Mouse (Mus musculus) small intestine, adult 2 months (tissue): ENCODE measurements around the gene Pitpnm3. TPM values are rescaled to one million over a fixed set of nuclear protein-coding genes. Genes with fewer than 3 reads are reported as not detected.

Experiments used
- H3K27ac ChIP-seq: fragments of 200-500 bp; 2 replicates; pipeline ENCODE4 v1.5.1; 2012; ENCODE audit warnings: low read depth, low read length, control low read depth, inconsistent platforms; ENCODE audit not compliant: insufficient read depth
- H3K27me3 ChIP-seq: fragments of 200-500 bp; 2 replicates; pipeline ENCODE4 v1.6.1; 2012; ENCODE audit warnings: mild to moderate bottlenecking, moderate library complexity, low read length, inconsistent platforms; ENCODE audit not compliant: control insufficient read depth, insufficient read depth
- H3K36me3 ChIP-seq: fragments of 200-500 bp; 2 replicates; pipeline ENCODE4 v1.6.1; 2012; ENCODE audit warnings: mild to moderate bottlenecking, low read length, control low read depth, inconsistent platforms; ENCODE audit not compliant: control insufficient read depth, insufficient read depth
- H3K4me1 ChIP-seq: fragments of 200-500 bp; 2 replicates; pipeline ENCODE4 v1.6.1; 2012; ENCODE audit warnings: low read length, inconsistent platforms, mixed read lengths; ENCODE audit not compliant: control insufficient read depth, insufficient read depth, insufficient read length
- H3K4me3 ChIP-seq: fragments of 200-500 bp; 2 replicates; pipeline ENCODE4 v1.5.1; 2012; ENCODE audit warnings: low read depth, mild to moderate bottlenecking, control low read depth, inconsistent platforms, low read length, moderate library complexity
- CTCF ChIP-seq: fragments of 200-500 bp; IDR thresholded peaks from 2 replicates; pipeline ENCODE4 v1.5.1; 2012; ENCODE audit warnings: low read depth, mild to moderate bottlenecking, control low read depth, inconsistent platforms, low read length, moderate library complexity, mixed read lengths; ENCODE audit not compliant: insufficient replicate concordance, insufficient read length; ENCODE audit errors: extremely low read depth
- POLR2A ChIP-seq: fragments of 200-500 bp; IDR thresholded peaks from 2 replicates; pipeline ENCODE4 v1.6.1; 2012; ENCODE audit warnings: low read depth, mild to moderate bottlenecking, control low read depth, inconsistent platforms, low read length, moderate library complexity
- WGBS: fragments of 180-500 bp; shearing (Covaris S2); methylation state at CpG from one replicate; pipeline ENCODE4 v1.1.7; 2018; 5-methylcytosine and 5-hydroxymethylcytosine counted together
- polyA plus RNA-seq: library from polyadenylated mRNA; depleted of rRNA; stranded (reverse); fragments of >200 nt; gene quantifications from 2 replicates; pipeline ENCODE4 v1.2.3, GENCODE M21; 2012

The Pitpnm3 gene
- polyA plus RNA-seq, 1 experiment: 3.0 TPM

DNA sequence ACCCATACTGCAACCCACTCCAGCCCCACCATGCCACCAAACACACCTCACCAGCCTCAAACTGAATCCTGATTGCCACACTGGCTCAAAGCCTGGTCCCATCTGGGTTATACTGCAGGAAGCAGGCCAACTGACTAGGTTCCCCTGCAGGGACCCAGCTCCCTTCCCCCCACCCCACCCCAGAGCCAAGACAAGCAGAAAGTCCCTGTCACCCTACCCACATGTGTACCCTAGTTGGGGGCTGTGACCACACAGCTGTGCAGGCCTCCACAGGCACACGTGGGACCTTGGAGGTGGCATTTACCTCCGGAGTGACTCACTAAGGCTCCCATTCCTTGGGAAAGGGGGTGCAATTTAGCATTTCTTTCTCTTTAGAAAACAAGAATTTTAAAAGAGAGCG lies 5.1 kb downstream of the Pitpnm3 start:
- Histone ChIP-seq H3K36me3 (no peaks in the 10 kb centered on the region), H3K27ac (no peak overlapping the region; the same call in 1 of the 2 replicates), H3K4me1 (peaks cover 24% of the 10 kb centered on the region; the same call in 1 of the 2 replicates), H3K4me3 (peak overlapping the region; percentile 1; the same call in 1 of the 2 replicates), H3K27me3 (peaks cover 8% of the 10 kb centered on the region)
- WGBS: 72% methylated on average over 3 of the region's 3 CpGs
- TF ChIP-seq POLR2A: no peak
- no peak for TF ChIP-seq CTCF

DNA sequence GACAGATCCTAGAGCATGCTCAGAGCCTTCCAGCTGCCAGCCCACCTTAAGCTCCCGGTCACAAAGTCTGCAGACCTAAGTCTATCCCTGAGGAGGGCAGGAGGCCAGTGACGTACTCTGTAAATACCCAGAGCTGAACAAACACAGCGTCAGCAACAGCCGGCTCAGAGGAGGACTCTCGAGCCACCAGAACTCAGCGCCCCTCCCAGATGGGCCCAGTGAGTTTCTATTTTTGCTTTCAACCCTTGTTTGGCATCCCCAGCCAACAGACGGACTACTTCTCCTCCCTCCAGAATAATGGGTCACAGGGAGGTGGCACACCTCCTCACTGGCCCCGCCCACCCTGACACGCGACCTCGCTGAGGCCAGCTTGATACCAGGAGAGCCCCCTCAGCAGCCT lies 5.6 kb downstream of the Pitpnm3 start:
- no peaks in the 10 kb centered on the region for H3K36me3 ChIP-seq
- H3K27ac ChIP-seq: peak overlapping the region; percentile 67
- H3K27me3 ChIP-seq: peaks cover 4% of the 10 kb centered on the region
- TF ChIP-seq CTCF (no peak), POLR2A (no peak)
- WGBS: 10% methylated on average over 11 of the region's 11 CpGs
- peaks cover 24% of the 10 kb centered on the region; the same call in 1 of the 2 replicates for H3K4me1 ChIP-seq
- peak overlapping the region; percentile 1; the same call in 1 of the 2 replicates for H3K4me3 ChIP-seq

DNA sequence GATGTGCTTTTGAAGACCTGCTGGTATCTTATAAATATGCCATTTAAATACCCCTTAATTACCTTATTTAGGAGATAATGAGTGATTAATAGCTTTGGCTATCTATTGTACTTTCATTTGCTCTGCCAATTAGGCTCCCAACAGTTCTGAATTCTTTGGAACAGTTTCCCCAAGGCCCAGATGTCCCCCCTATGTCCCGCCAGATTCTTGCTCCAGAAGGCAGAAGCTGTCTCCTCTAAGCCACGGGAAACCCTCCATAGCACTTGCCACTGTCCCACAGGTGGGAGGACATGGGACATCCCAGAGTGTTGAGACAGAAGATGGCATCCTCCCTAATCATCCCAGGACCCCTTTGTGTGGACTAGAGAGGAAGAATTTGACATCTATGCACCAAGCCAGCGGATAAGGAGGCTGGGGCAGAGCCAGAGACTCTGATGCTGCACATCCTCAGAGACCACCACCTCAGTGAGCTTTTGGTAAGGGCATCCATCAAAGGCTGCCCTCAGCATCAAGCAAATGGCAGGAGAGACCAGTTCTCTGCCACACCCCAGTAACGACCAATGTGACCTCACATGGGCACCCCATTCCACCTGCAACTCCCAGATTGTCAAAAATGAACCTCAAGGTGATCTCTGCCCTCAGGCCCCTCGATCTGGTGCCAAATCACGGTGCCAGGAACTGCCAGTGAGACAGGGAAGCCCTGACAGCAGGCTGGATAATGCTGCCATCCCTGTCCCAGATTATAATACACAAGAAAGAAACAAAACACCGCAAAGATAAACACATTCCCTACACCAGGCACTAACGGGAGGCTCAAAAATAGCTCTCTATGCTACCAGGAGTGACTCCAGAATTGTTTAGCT lies 6.3 kb downstream of the Pitpnm3 start:
- Histone ChIP-seq H3K27ac (peak overlapping the region; percentile 67), H3K27me3 (no peaks in the 10 kb centered on the region; the same call in 1 of the 2 replicates), H3K4me1 (peaks cover 24% of the 10 kb centered on the region; the same call in 1 of the 2 replicates), H3K36me3 (no peaks in the 10 kb centered on the region), H3K4me3 (no peak overlapping the region)
- TF ChIP-seq CTCF (no peak), POLR2A (no peak)
- 47% methylated on average over 8 of the region's 8 CpGs for whole genome bisulfite sequencing

DNA sequence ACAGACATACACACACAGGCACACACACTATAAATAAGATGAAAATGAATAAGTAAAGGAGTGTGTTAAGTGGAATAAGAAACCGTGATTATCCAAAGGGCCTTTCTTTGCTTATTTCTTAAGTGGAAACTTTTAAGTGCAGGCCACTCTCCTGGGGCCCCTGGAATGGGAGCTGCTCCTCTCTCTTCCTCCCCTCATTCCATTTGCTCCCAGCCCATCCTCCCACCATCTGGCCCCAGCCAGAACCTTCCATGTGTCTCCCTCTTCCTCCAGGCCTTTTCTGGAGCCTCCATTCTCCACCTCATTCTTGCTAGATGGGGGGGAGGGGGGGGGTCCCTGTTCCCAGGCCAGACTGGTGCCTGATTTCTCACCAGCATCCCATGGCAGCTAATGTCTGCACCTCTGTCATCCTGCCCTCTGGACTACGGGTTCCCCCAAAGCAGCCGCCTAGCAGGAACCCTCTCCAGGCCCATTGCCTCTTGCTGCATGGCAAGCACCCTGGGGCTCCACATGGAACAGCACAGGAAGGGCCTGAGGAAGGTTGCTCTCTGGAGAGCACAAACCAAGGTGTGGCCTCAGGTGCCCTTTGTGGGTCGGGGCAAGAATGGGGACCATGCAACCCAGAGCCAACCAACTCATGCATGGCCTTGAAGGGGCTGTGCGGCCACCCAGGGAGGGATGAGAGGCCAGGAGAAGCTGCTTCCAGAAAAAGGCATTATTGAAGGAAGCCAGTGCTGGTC lies 8.0 kb downstream of the Pitpnm3 start:
- TF ChIP-seq POLR2A: no peak
- no peak for TF ChIP-seq CTCF
- 76% methylated on average over 5 of the region's 5 CpGs for WGBS
- H3K4me3 ChIP-seq: no peak overlapping the region
- H3K27me3 ChIP-seq: no peaks in the 10 kb centered on the region
- H3K27ac ChIP-seq: no peak overlapping the region
- no peaks in the 10 kb centered on the region for H3K36me3 ChIP-seq
- peaks cover 20% of the 10 kb centered on the region; the same call in 1 of the 2 replicates for H3K4me1 ChIP-seq

DNA sequence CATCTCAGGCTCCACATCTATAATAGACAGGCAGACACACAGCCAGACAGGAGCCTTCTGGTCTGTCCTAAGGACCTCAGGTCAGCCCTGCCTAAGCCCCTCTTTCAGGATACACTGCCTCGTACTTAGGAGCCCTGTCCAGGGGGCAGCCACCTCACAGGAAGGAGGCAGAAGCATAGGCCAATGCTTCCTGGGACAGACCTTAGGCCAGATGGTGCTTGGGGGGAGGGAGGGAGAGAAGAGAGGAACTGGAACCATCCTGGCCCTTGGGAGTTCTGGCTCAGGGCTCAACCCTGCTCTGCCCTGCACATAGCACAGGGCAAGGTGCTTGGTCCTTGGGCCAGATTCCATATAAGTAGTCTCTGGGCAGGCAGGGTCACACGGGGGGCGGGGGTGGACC lies 9.8 kb downstream of the Pitpnm3 start:
- 73% methylated on average over 3 of the region's 3 CpGs for WGBS
- TF ChIP-seq CTCF: no peak
- no peak for TF ChIP-seq POLR2A

DNA sequence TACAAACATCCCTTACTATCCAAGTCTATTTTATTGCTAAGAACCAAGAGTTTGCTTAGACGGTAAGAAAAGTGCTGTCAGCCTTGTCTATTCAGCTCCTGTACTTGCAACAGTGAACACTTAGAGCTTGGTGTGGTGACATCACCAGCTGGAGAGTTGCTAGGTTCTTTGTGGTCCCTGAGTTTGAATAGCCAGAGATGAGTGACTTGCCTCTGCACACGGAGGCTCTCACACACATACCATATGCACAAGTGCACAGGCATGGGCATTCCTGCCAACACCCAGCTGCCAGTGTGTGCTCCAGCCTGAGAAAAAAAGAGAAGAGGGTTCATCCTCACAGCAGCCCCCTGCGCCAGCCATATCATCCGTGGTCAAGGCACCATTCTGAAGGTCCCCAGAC lies 12.0 kb downstream of the Pitpnm3 start:
- no peak for TF ChIP-seq POLR2A
- H3K27me3 ChIP-seq: no peaks in the 10 kb centered on the region
- 68% methylated on average over 4 of the region's 4 CpGs for WGBS
- H3K4me1 ChIP-seq: no peaks in the 10 kb centered on the region
- H3K4me3 ChIP-seq: no peak overlapping the region
- no peaks in the 10 kb centered on the region for H3K36me3 ChIP-seq
- no peak overlapping the region for H3K27ac ChIP-seq

More for the DNA sequence above, 9.8 kb downstream of the Pitpnm3 start:
- Histone ChIP-seq H3K27me3 (no peaks in the 10 kb centered on the region), H3K4me3 (no peak overlapping the region), H3K4me1 (peaks cover 15% of the 10 kb centered on the region; the same call in 1 of the 2 replicates), H3K27ac (no peak overlapping the region), H3K36me3 (no peaks in the 10 kb centered on the region)

DNA sequence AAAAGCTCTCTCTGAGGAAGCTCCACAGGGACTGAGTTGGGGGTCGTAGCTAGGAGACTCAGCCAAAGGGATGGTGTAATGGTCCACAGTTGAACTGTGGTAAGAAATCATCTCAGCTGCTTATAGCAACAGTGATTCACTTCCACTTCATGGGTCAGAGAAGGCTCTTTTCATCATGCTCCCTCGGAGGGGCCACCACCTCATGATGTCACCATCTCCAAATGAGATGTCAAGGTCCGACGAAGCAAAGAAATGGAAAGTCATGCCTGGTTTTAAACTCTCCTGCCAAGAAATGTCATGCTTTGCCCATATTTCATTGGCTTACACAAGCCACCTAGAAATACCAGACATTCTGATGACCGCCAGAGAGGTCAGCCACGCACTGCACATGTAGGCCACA lies 15.2 kb downstream of the Pitpnm3 start:
- Histone ChIP-seq H3K27me3 (no peaks in the 10 kb centered on the region), H3K4me1 (no peaks in the 10 kb centered on the region), H3K4me3 (no peak overlapping the region), H3K36me3 (no peaks in the 10 kb centered on the region), H3K27ac (no peak overlapping the region)
- no peak for TF ChIP-seq POLR2A
- no peak for TF ChIP-seq CTCF
- WGBS: 88% methylated on average over 6 of the region's 6 CpGs
